Mouse (Mus musculus) testis, adult 2 months (tissue): ENCODE measurements around the gene Mmgt1.

Source experiments
- CTCF ChIP-seq: fragments of 200-500 bp; IDR thresholded peaks from 2 replicates; pipeline ENCODE4 v1.5.1; 2012; ENCODE audit warnings: low read depth, mild to moderate bottlenecking, inconsistent platforms, low read length, moderate library complexity; ENCODE audit not compliant: control insufficient read depth, insufficient read depth, insufficient replicate concordance
- POLR2A ChIP-seq: fragments of 200-500 bp; IDR thresholded peaks from 2 replicates; pipeline ENCODE4 v1.6.1; 2012; ENCODE audit warnings: low read depth, mild to moderate bottlenecking, inconsistent platforms, low read length, moderate library complexity; ENCODE audit not compliant: control insufficient read depth

DNA sequence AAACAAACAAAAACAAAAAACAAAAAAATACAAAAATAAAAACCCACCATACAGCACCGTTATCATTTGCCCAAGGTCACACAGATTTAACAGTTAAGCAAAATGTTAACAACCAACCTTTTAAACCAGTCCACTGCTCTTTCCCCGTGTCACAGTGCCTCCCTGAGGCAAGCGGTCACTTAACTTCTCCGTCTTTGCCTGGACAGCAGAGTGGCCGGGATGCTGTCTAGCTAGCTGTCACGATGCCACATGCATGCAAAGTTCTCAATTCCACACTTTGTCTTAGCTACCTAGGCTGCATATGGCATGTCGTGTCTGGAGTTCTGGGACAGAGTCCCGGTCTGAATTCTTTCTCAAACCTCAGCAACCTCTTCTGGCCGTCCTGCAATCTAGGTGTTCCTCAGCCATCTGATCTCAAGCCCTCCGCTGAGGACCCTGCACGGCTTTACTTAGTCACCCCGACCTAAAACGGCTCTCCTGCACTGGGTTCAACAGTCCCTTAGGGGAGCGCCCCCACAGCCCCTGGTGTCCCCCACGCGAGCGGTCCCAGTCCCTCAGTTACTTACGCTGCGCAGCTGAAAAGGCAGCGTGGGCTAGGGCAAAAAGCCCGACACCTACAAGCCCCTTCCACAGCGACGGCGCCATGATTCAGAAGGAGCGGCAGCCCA is 516 bp downstream of the Mmgt1 start:
- TF ChIP-seq CTCF (no peak), POLR2A (no peak)
